Mouse (Mus musculus) liver, postnatal 0 days (tissue): ENCODE data around the gene Sall2. TPM values are rescaled to one million over a fixed set of nuclear protein-coding genes. Genes with fewer than 3 reads are reported as not detected.
"Not testable (repeated sequence)": the region's sequence is repeated elsewhere in the genome, so short reads cannot be mapped to it uniquely, and the experiment has no call there.

Experiments used
- ATAC-seq: fragments of 200-750 bp; cut with Nextera tagmentation; 2 replicates; pipeline ENCODE4 v1.8.0; 2017; ENCODE audit warnings: mild to moderate bottlenecking, moderate library complexity
- DNase-seq: peaks from one replicate; pipeline ENCODE4 v3.0.0-alpha.2; 2016
- H3K27ac ChIP-seq: fragments of 300-500 bp; sonication (generic); 2 replicates; pipeline ENCODE4 v1.5.1; 2014; ENCODE audit warnings: antibody characterized with exemption, moderate library complexity, mild to moderate bottlenecking, low read depth
- H3K27me3 ChIP-seq: fragments of 300-500 bp; sonication (generic); 2 replicates; pipeline ENCODE4 v1.6.1; 2014; ENCODE audit warnings: low read length, control low read depth, mixed read lengths; ENCODE audit not compliant: insufficient read depth
- H3K36me3 ChIP-seq: fragments of 300-500 bp; sonication (generic); replicated peaks from 2 replicates; pipeline ENCODE4 v1.6.1; 2014; ENCODE audit warnings: mild to moderate bottlenecking, control low read depth, low read length, moderate library complexity, mixed read lengths; ENCODE audit not compliant: insufficient read depth
- H3K4me1 ChIP-seq: fragments of 300-500 bp; sonication (generic); 2 replicates; pipeline ENCODE4 v1.6.1; 2014; ENCODE audit warnings: antibody characterized with exemption, mild to moderate bottlenecking, control low read depth; ENCODE audit not compliant: insufficient read depth
- H3K4me2 ChIP-seq: fragments of 300-500 bp; sonication (generic); 2 replicates; pipeline ENCODE4 v1.6.1; 2014; ENCODE audit warnings: low read depth, mild to moderate bottlenecking, low read length, moderate library complexity, mixed read lengths
- H3K4me3 ChIP-seq: fragments of 300-500 bp; sonication (generic); 2 replicates; pipeline ENCODE4 v1.5.1; 2014; ENCODE audit warnings: low read depth, low read length
- H3K9ac ChIP-seq: fragments of 300-500 bp; sonication (generic); replicated peaks from 2 replicates; pipeline ENCODE4 v1.6.1; 2014; ENCODE audit warnings: mild to moderate bottlenecking, moderate library complexity
- H3K9me3 ChIP-seq: fragments of 300-500 bp; sonication (generic); 2 replicates; pipeline ENCODE4 v1.6.1; 2016; ENCODE audit warnings: mild to moderate bottlenecking, control low read depth, low read length, mixed read lengths
- CTCF ChIP-seq: sonication (generic); IDR thresholded peaks from 2 replicates; pipeline ENCODE4 v1.5.1; 2016; ENCODE audit warnings: antibody characterized with exemption, low read depth
- EP300 ChIP-seq: IDR thresholded peaks from 2 replicates; pipeline ENCODE4 v1.6.1; 2016; ENCODE audit warnings: antibody characterized with exemption, low read depth, mild to moderate bottlenecking
- WGBS: fragments of 180-500 bp; shearing (Covaris S2); extraction: QIAGEN DNeasy Blood & Tissue Kit; methylation state at CpG from one replicate; pipeline ENCODE4 v1.1.7; 2014; ENCODE audit not compliant: insufficient replicate concordance; 5-methylcytosine and 5-hydroxymethylcytosine counted together
- polyA plus RNA-seq: library from polyadenylated mRNA; unstranded; fragments of >200 nt; fragmentation: Nextera tagmentation; extraction: Ambion mirVana; gene quantifications from 2 replicates; pipeline ENCODE4 v1.2.1, GENCODE M21; 2015

Sall2 gene
- polyA plus RNA-seq, 1 experiment from 2014 or later, result 0.63 TPM

DNA sequence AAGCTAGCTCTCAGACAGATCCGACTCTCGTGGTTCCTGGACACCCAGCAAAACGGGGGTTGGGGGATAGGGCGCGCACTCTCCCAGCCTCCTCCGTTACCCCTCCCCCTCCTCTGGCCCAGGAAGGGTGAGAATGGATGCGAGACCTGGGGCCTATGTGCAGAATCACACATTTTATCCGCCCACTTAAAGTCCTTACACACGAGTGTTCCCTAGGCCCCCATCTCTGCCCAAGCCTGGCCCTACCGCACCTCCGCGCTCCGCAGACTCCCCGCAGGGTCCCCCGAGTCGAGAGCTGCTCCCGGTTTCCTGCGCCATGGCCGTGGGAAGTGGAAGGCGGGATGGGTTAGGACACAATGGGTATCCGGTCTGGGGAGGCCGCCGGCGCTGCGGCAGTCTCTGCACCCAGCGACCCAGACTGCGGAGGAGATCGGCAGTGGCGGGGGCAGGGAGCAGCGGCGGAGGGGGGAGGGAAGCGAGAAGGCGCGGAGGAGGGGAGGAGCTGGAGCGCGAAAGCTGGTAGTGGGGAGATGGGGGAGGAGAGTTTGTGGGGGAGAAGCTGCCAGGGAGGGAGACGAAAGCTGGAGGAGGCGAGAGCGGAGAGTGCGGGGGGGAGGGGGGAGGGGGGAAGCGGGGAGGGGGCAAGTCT is 12.6 kb downstream of the Sall2 start:
- no peaks in the 10 kb centered on the region for H3K36me3 ChIP-seq
- peak; percentile 58 for DNase-seq
- ATAC-seq, result peak; percentile 67
- H3K4me2 ChIP-seq, result peak overlapping the region; percentile 97
- peak overlapping the region; percentile 68 for H3K9ac ChIP-seq
- WGBS, result under 1% methylated on average over 32 of the region's 41 CpGs
- peaks cover 15% of the 10 kb centered on the region for H3K27me3 ChIP-seq
- no peak for TF ChIP-seq EP300
- no peak for TF ChIP-seq CTCF
- H3K27ac ChIP-seq, result peak overlapping the region; percentile 3; the same call in 1 of the 2 replicates
- H3K9me3 ChIP-seq, result no peaks in the 10 kb centered on the region
- H3K4me3 ChIP-seq, result peak overlapping the region; percentile 70
- H3K4me1 ChIP-seq, result 0 out of 2 replicates have a peak, but pooled peaks cover 5% of the 10 kb centered on the region

DNA sequence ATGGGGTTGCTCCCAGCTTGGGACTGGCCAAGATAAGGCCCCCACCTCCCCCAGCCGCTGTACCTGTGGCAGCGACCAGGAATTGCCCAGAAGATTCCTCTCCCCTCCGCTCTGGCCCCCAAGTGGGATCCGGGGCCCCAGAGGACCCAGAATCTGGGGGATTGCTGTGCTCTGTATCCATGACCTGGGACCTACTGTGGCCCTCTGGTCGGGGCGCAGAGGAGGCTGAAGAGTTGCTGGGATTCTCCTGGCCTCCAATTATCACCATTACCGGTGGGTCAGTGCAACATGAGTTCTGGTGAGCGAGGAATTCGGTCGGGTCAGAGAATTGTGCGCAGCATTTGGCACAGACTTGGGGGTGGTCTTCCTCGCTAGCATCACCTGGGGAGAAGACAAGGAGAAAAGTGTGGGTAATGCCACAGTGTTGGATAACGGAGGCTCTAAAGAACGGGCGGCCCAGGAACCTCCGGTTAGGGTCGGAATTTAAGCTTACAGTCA is 13.2 kb downstream of the Sall2 start:
- H3K4me2 ChIP-seq, result peak overlapping the region; percentile 97
- H3K4me1 ChIP-seq, result 0 out of 2 replicates have a peak, but pooled peaks cover 5% of the 10 kb centered on the region
- no peak for ATAC-seq
- TF ChIP-seq EP300, result no peak
- no peak for TF ChIP-seq CTCF
- no peak overlapping the region for H3K27ac ChIP-seq
- peak overlapping the region; percentile 68 for H3K9ac ChIP-seq
- WGBS, result 20% methylated on average over 17 of the region's 17 CpGs
- no peaks in the 10 kb centered on the region for H3K9me3 ChIP-seq
- H3K4me3 ChIP-seq, result peak overlapping the region; percentile 70
- no peak for DNase-seq
- H3K27me3 ChIP-seq, result peaks cover 15% of the 10 kb centered on the region
- H3K36me3 ChIP-seq, result no peaks in the 10 kb centered on the region

DNA sequence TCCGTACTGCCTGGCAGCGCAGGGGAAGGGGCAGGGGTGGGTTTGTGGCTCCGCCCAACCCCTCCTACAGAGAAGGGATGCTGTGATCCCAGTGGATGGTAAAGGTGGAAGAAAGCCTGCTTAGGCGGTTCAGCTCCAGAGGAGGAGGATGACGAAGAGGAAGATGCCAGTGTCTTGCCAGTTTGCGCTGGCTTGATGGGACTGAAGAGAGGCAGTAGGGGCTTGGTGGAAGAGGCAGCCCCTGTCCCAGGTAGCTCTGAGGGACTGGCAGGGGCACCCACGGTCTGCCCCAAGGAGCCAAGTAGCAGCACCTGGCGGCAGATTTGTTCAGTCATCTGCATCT is 13.8 kb downstream of the Sall2 start:
- no peak for ATAC-seq
- WGBS, result 56% methylated on average over 8 of the region's 8 CpGs
- no peak for DNase-seq
- no peak overlapping the region for H3K27ac ChIP-seq
- H3K4me1 ChIP-seq, result 0 out of 2 replicates have a peak, but pooled peaks cover 5% of the 10 kb centered on the region
- H3K9ac ChIP-seq, result no peak overlapping the region
- peak overlapping the region; percentile 97 for H3K4me2 ChIP-seq
- no peaks in the 10 kb centered on the region for H3K36me3 ChIP-seq
- no peak for TF ChIP-seq CTCF
- TF ChIP-seq EP300, result no peak
- H3K27me3 ChIP-seq, result peaks cover 15% of the 10 kb centered on the region
- H3K4me3 ChIP-seq, result no peak overlapping the region
- H3K9me3 ChIP-seq, result no peaks in the 10 kb centered on the region

DNA sequence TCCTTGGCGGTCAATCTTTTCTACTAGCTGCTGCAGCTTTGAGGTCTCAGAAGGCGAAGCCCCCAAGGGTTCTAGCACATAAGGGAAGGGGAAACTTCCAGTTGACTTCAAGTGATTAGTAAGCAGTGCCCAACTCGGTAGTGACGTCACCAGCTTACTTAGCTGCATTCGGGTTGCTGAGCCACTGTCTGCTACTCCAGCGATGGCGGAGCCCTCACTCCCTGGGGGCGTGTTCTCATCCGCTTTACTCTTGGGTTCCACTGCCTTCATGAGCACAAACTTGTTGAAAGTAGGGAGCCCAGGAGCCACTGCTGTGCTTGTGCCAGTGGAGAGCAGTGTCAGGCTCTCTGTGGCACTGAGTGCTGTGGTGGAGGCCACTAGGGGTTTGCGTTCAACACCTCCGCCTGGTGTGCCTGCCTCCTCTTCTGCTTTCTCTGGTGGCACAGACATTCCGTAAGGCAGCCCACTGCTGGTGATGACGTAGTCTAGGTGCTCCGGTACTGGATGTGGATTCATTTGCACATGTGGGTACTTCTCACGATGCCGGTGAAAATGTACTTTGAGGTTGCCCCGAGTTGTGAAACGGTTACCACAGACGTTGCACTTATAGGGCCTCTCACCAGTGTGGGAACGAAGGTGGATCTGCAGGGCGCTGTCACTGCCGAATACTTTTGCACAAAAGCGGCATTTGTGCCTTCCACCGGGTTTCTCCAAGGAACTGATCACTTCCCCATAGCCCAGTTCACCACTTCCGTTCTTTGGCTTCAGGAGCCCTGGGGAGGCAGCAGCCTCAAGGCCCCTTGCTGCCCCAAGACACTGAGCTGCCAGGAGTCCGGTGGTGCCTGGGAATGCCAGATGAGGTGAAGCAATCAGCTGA is 14.4 kb downstream of the Sall2 start:
- 69% methylated on average over 26 of the region's 26 CpGs for WGBS
- peaks cover 15% of the 10 kb centered on the region for H3K27me3 ChIP-seq
- DNase-seq (peak; percentile 38), ATAC-seq (peak; percentile 26)
- TF ChIP-seq EP300 (no peak), CTCF (no peak)
- H3K4me2 ChIP-seq, result peak overlapping the region; percentile 97
- no peak overlapping the region for H3K4me3 ChIP-seq
- no peak overlapping the region for H3K9ac ChIP-seq
- H3K27ac ChIP-seq, result no peak overlapping the region
- H3K4me1 ChIP-seq, result 0 out of 2 replicates have a peak, but pooled peaks cover 5% of the 10 kb centered on the region
- no peaks in the 10 kb centered on the region for H3K36me3 ChIP-seq
- H3K9me3 ChIP-seq, result no peaks in the 10 kb centered on the region

DNA sequence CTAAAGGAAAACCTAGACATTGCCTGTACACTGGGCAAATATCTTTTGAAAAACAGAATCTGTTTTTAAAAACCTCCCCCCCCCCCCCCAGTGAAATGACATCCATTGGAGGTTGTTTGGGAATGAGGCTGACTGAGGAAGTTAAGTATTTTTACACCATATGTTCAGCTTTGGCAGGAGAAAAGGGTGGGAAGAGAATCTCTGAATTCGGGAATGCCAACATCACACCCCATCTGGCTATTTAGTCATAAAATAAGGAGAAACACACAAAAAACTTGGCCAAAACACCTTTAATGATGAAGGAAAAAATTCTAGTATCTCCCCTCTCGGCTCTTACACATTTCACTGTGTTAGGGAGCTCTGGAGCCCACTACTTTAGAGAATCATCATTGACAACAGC is 17.7 kb downstream of the Sall2 start:
- H3K27ac ChIP-seq, result no peak overlapping the region
- H3K4me2 ChIP-seq, result no peak overlapping the region
- WGBS, result 80% methylated on average over 2 of the region's 2 CpGs
- no peak overlapping the region for H3K9ac ChIP-seq
- H3K27me3 ChIP-seq, result peaks cover 9% of the 10 kb centered on the region; the same call in 1 of the 2 replicates
- no peak for DNase-seq
- ATAC-seq, result no peak
- H3K36me3 ChIP-seq, result no peaks in the 10 kb centered on the region
- H3K9me3 ChIP-seq, result no peaks in the 10 kb centered on the region
- TF ChIP-seq EP300 (no peak), CTCF (no peak)
- no peak overlapping the region for H3K4me3 ChIP-seq
- peaks cover 16% of the 10 kb centered on the region for H3K4me1 ChIP-seq

DNA sequence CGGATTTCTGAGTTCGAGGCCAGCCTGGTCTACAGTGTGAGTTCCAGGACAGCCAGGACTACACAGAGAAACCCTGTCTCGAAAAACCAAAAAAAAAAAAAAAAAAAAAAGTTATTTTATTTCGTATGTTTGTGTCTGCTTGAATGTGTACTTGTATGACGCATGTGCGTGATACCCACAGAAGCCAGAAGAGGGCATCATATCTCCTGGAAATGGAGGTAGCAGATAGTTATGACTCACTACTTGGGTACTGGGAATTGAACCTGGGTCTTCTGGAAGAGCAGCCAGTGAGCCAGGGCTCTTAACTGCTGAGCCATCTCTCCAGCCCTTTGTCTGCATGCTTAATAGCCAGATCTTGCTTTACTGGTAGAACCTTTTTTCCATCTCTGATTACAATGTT is 18.2 kb downstream of the Sall2 start:
- 90% methylated on average over 5 of the region's 6 CpGs for WGBS

More for the DNA sequence above, 18.2 kb downstream of the Sall2 start:
- not testable (repeated sequence) for H3K27ac ChIP-seq, H3K9me3 ChIP-seq, H3K4me3 ChIP-seq, H3K4me2 ChIP-seq, H3K36me3 ChIP-seq, H3K27me3 ChIP-seq, H3K9ac ChIP-seq, ATAC-seq, DNase-seq
- TF ChIP-seq CTCF, result peak; percentile 32
- H3K4me1 ChIP-seq, result peaks cover 21% of the 10 kb centered on the region
